Mouse (Mus musculus) limb, embryonic 14.5 days (tissue): ENCODE data around the gene Dock1. TPM values are rescaled to one million over a fixed set of nuclear protein-coding genes. Genes with fewer than 3 reads are reported as not detected.

ENCODE experiments used
- ATAC-seq: fragments of 200-750 bp; cut with Nextera tagmentation; 2 replicates; pipeline ENCODE4 v1.8.0; 2017; ENCODE audit warnings: low read depth, moderate number of reproducible peaks, moderate TSS enrichment; ENCODE audit not compliant: low FRiP score
- DNase-seq: peaks from one replicate; pipeline ENCODE4 v3.0.0-alpha.2; 2015; ENCODE audit warnings: low spot score
- H3K27ac ChIP-seq: fragments of 300-500 bp; sonication (generic); replicated peaks from 2 replicates; pipeline ENCODE4 v1.5.1; 2014; ENCODE audit warnings: low read depth, mild to moderate bottlenecking, low read length, moderate library complexity, mixed read lengths
- H3K27me3 ChIP-seq: fragments of 300-500 bp; sonication (generic); 2 replicates; pipeline ENCODE4 v1.6.1; 2014; ENCODE audit warnings: low read length, mixed read lengths; ENCODE audit not compliant: control insufficient read depth, insufficient read depth
- H3K36me3 ChIP-seq: fragments of 300-500 bp; sonication (generic); 2 replicates; pipeline ENCODE4 v1.6.1; 2014; ENCODE audit warnings: mild to moderate bottlenecking, low read length, moderate library complexity, mixed read lengths; ENCODE audit not compliant: control insufficient read depth, insufficient read depth
- H3K4me1 ChIP-seq: fragments of 300-500 bp; sonication (generic); 2 replicates; pipeline ENCODE4 v1.6.1; 2014; ENCODE audit warnings: antibody characterized with exemption, low read length, mixed read lengths; ENCODE audit not compliant: control insufficient read depth, insufficient read depth
- H3K4me2 ChIP-seq: fragments of 300-500 bp; sonication (generic); replicated peaks from 2 replicates; pipeline ENCODE4 v1.6.1; 2014; ENCODE audit warnings: low read depth, mild to moderate bottlenecking, low read length, moderate library complexity; ENCODE audit not compliant: severe bottlenecking
- H3K4me3 ChIP-seq: fragments of 300-500 bp; sonication (generic); replicated peaks from 2 replicates; pipeline ENCODE4 v1.5.1; 2014; ENCODE audit warnings: low read length
- H3K9ac ChIP-seq: fragments of 300-500 bp; sonication (generic); 2 replicates; pipeline ENCODE4 v1.6.1; 2014; ENCODE audit warnings: mild to moderate bottlenecking, low read depth, low read length, moderate library complexity; ENCODE audit not compliant: severe bottlenecking
- H3K9me3 ChIP-seq: fragments of 300-500 bp; sonication (generic); 2 replicates; pipeline ENCODE4 v1.6.1; 2016; ENCODE audit warnings: low read length; ENCODE audit not compliant: control insufficient read depth
- POLR2A ChIP-seq: fragments of 200-500 bp; IDR thresholded peaks from 2 replicates; pipeline ENCODE4 v1.8.0; 2012; ENCODE audit warnings: inconsistent platforms, mild to moderate bottlenecking, moderate library complexity, borderline replicate concordance; ENCODE audit not compliant: insufficient read depth, insufficient read length; ENCODE audit errors: extremely low read depth
- WGBS: fragments of 180-500 bp; shearing (Covaris S2); extraction: QIAGEN DNeasy Blood & Tissue Kit; methylation state at CpG from one replicate; pipeline ENCODE4 v1.1.7; 2014; 5-methylcytosine and 5-hydroxymethylcytosine counted together
- polyA plus RNA-seq, 2 experiments: library from polyadenylated mRNA; depleted of rRNA in 1 of 2; stranded (reverse) in 1 of 2; unstranded in 1 of 2; fragments of >200 nt; fragmentation: Nextera tagmentation in 1 of 2; extraction: Ambion mirVana in 1 of 2; gene quantifications; 2 replicates each; pipeline versions ENCODE4 v1.2.1 to v1.2.3; 2012 to 2014

Dock1 gene
- polyA plus RNA-seq, 2 experiments, result 35.7 to 40.0 TPM

DNA sequence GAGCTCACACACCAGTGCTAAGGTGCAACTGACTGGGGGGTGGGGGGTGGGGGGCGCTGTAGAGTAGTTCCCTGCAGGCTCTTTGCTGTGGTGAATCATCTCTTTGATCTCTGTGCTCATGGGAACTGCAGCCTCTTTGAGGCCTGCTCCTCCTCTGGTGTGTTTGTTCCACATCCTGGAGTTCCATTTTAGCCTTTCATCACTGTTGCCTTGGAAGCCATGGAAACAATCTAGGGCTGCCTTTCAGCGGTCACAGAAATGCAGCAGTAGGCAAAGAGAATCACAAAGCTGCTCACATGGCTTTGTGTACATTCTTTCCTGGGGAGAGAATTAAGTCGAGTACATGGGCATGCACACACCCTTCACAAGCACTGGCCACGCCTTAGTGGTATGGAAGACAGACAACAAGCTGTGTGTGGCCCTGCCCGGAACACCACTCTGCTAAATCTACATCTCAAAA, 468.7 kb downstream of the Dock1 start:
- ATAC-seq (no peak), DNase-seq (no peak)
- peaks cover 5% of the 10 kb centered on the region; the same call in 1 of the 2 replicates for H3K4me1 ChIP-seq
- H3K27ac ChIP-seq, result no peak overlapping the region
- H3K9me3 ChIP-seq, result no peaks in the 10 kb centered on the region
- WGBS, result 57% methylated on average over 5 of the region's 5 CpGs
- H3K9ac ChIP-seq, result no peak overlapping the region
- H3K27me3 ChIP-seq, result no peaks in the 10 kb centered on the region
- H3K4me2 ChIP-seq, result no peak overlapping the region
- no peak overlapping the region for H3K4me3 ChIP-seq
- no peak for TF ChIP-seq POLR2A
- peaks cover 55% of the 10 kb centered on the region for H3K36me3 ChIP-seq

DNA sequence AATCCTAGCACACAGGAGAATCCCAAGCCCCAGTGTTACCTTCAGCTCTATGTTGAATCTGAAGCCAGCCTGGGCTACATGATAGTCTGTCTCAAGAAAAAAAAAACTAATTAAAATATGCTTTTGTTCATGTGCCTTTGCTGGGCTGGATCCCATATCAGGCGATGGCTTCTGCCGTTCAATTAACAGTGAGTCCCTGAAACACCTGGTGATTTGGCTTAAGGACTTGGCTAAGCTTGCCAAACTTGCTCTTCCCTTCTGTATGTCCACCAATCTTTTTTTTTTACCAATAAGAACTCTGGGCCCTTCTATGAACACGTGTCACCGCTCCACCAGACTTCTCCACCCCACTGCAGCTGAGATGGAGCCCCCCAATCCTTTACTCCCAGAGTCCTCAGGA, 474.3 kb downstream of the Dock1 start:
- no peak for ATAC-seq
- Histone ChIP-seq H3K36me3 (peaks cover 74% of the 10 kb centered on the region), H3K27me3 (no peaks in the 10 kb centered on the region), H3K4me1 (no peaks in the 10 kb centered on the region), H3K9ac (no peak overlapping the region), H3K4me3 (no peak overlapping the region), H3K4me2 (no peak overlapping the region), H3K27ac (no peak overlapping the region), H3K9me3 (0 out of 2 replicates have a peak, but pooled peaks cover 3% of the 10 kb centered on the region)
- WGBS, result 97% methylated on average over 4 of the region's 4 CpGs
- no peak for DNase-seq
- no peak for TF ChIP-seq POLR2A

DNA sequence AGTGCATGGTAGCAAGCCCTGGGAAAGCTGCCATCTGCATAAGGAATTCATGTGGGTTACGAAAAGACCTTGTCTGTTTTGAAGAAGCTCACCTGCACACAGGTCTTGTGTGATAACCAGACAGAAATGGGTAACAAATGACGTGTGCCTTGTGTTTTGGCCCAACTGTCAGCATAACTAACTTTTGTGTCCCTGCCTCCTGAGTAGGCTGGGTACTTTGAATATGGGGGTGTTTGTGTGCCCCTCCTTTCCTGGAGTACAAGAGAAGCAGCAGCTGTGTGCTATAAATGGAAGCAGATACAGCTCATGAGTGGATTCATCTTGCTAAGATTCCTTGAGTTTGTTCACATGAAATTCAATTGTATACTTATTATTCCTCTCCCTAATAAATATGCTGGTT, 480.5 kb downstream of the Dock1 start:
- no peak for TF ChIP-seq POLR2A
- Histone ChIP-seq H3K4me1 (no peaks in the 10 kb centered on the region), H3K4me2 (no peak overlapping the region), H3K9me3 (0 out of 2 replicates have a peak, but pooled peaks cover 3% of the 10 kb centered on the region), H3K27ac (no peak overlapping the region), H3K9ac (no peak overlapping the region), H3K4me3 (no peak overlapping the region), H3K27me3 (no peaks in the 10 kb centered on the region), H3K36me3 (peaks cover 47% of the 10 kb centered on the region)
- no peak for DNase-seq
- ATAC-seq, result no peak
- 78% methylated on average over 2 of the region's 2 CpGs for WGBS

DNA sequence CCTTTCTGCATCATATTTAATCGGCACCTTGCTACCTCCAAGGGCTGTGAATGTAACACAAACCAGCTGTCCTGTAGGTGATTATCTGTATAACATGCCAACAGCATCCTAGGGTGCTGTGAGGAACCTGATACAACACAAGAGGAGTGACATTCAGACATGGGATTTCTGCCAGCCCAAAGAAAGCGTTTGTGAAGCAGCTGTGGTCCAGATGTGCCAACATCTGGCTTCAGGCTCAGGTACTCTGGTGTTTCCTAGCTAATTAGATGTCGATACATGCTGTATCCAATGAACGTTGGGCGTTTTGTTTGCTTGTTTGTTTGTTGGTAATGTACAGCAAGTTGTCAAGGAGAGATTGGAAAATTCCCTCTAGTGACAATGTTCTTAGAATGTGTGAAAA, 487.1 kb downstream of the Dock1 start:
- TF ChIP-seq POLR2A, result no peak
- no peak overlapping the region for H3K9ac ChIP-seq
- H3K4me1 ChIP-seq, result peaks cover 2% of the 10 kb centered on the region; the same call in 1 of the 2 replicates
- H3K27me3 ChIP-seq, result no peaks in the 10 kb centered on the region
- no peak overlapping the region for H3K4me3 ChIP-seq
- no peak overlapping the region for H3K27ac ChIP-seq
- ATAC-seq (no peak), DNase-seq (no peak)
- no peak overlapping the region for H3K4me2 ChIP-seq
- WGBS, result 25% methylated on average over 5 of the region's 5 CpGs
- peaks cover 23% of the 10 kb centered on the region for H3K36me3 ChIP-seq
- no peaks in the 10 kb centered on the region for H3K9me3 ChIP-seq

DNA sequence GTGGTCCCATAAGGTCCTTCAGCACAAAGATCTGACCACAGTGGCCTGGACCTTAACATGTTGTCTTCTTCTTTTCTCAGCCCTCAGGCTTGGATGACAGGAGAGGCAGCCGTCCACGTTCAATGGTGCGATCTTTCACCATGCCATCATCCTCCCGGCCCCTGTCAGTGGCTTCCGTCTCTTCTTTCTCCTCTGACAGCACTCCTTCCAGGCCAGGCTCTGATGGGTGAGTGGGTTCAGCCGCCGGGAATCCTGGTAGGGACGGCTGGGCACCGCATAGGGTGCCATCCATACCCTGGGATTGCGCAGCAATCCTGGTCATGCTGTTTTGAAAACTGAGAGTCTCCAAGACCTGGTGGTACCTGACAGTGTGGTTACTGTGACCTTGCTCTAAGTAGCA, 487.9 kb downstream of the Dock1 start:
- H3K9me3 ChIP-seq, result no peaks in the 10 kb centered on the region
- H3K4me2 ChIP-seq, result no peak overlapping the region
- DNase-seq (no peak), ATAC-seq (no peak)
- peaks cover 27% of the 10 kb centered on the region for H3K36me3 ChIP-seq
- H3K4me3 ChIP-seq, result no peak overlapping the region
- 94% methylated on average over 10 of the region's 10 CpGs for WGBS
- H3K4me1 ChIP-seq, result peaks cover 2% of the 10 kb centered on the region; the same call in 1 of the 2 replicates
- H3K9ac ChIP-seq, result no peak overlapping the region
- no peaks in the 10 kb centered on the region for H3K27me3 ChIP-seq
- TF ChIP-seq POLR2A, result no peak
- no peak overlapping the region for H3K27ac ChIP-seq

DNA sequence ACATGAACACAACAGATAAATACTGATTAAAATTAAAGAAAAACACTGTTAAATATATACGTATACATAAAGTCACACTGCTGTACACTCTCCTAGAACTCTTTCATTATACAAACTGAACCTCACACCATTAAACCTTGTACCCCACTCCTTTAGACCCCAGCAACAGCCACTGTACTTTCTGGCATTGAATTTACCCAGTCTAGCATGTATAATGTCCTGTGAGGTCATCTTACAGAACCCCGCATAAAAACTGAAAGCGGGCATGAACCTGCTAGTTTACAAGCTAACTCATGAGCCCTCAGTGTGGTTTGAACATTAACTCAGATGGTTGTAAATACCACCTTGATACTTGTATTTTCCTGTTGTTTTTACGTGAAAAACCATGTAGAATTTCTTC, 489.2 kb downstream of the Dock1 start:
- no peaks in the 10 kb centered on the region for H3K27me3 ChIP-seq
- H3K36me3 ChIP-seq, result peaks cover 29% of the 10 kb centered on the region
- WGBS, result 64% methylated on average over 4 of the region's 4 CpGs
- no peaks in the 10 kb centered on the region for H3K9me3 ChIP-seq
- H3K4me1 ChIP-seq, result peaks cover 2% of the 10 kb centered on the region; the same call in 1 of the 2 replicates
- no peak for TF ChIP-seq POLR2A
- no peak overlapping the region for H3K9ac ChIP-seq
- DNase-seq (no peak), ATAC-seq (no peak)
- no peak overlapping the region for H3K4me3 ChIP-seq
- H3K4me2 ChIP-seq, result no peak overlapping the region
- no peak overlapping the region for H3K27ac ChIP-seq
